Mouse (Mus musculus) embryonic facial prominence, embryonic 13.5 days (tissue): Measurements from ENCODE around the gene Sdk2. TPM values are rescaled to one million over a fixed set of nuclear protein-coding genes. Genes with fewer than 3 reads are reported as not detected.
A peak's percentile ranks its signal among the peaks of the same experiment; 100 is the strongest.

Experiments used
- ATAC-seq: fragments of 200-750 bp; cut with Nextera tagmentation; 2 replicates; pipeline ENCODE4 v1.8.0; 2017; ENCODE audit warnings: low read depth; ENCODE audit not compliant: insufficient number of reproducible peaks, insufficient read depth, low FRiP score, low TSS enrichment
- H3K27ac ChIP-seq: fragments of 300-500 bp; sonication (generic); 2 replicates; pipeline ENCODE4 v1.5.1; 2015; ENCODE audit warnings: moderate library complexity, mild to moderate bottlenecking, inconsistent platforms
- H3K27me3 ChIP-seq: fragments of 300-500 bp; sonication (generic); 2 replicates; pipeline ENCODE4 v1.6.1; 2015; ENCODE audit warnings: mild to moderate bottlenecking, inconsistent platforms
- H3K36me3 ChIP-seq: fragments of 300-500 bp; sonication (generic); 2 replicates; pipeline ENCODE4 v1.6.1; 2015; ENCODE audit warnings: mild to moderate bottlenecking, inconsistent platforms
- H3K4me1 ChIP-seq: fragments of 300-500 bp; sonication (generic); 2 replicates; pipeline ENCODE4 v1.6.1; 2015; ENCODE audit warnings: inconsistent platforms
- H3K4me2 ChIP-seq: fragments of 300-500 bp; sonication (generic); 2 replicates; pipeline ENCODE4 v1.6.1; 2015; ENCODE audit warnings: moderate library complexity, mild to moderate bottlenecking, inconsistent platforms
- H3K4me3 ChIP-seq: fragments of 300-500 bp; sonication (generic); 2 replicates; pipeline ENCODE4 v1.5.1; 2015; ENCODE audit warnings: mild to moderate bottlenecking, inconsistent platforms
- H3K9ac ChIP-seq: fragments of 300-500 bp; sonication (generic); 2 replicates; pipeline ENCODE4 v1.6.1; 2015; ENCODE audit warnings: mild to moderate bottlenecking, inconsistent platforms
- H3K9me3 ChIP-seq: fragments of 300-500 bp; sonication (generic); 2 replicates; pipeline ENCODE4 v1.6.1; 2016; ENCODE audit warnings: inconsistent platforms
- WGBS: fragments of 180-500 bp; shearing (Covaris S2); methylation state at CpG from one replicate; pipeline ENCODE4 v1.1.7; 2015; ENCODE audit warnings: mixed read lengths; 5-methylcytosine and 5-hydroxymethylcytosine counted together
- polyA plus RNA-seq: library from polyadenylated mRNA; unstranded; fragments of >200 nt; fragmentation: Nextera tagmentation; extraction: Ambion mirVana; gene quantifications from 2 replicates; pipeline ENCODE4 v1.2.1, GENCODE M21; 2015

Gene Sdk2
- polyA plus RNA-seq, 1 experiment from 2014 or later = 3.8 TPM

DNA sequence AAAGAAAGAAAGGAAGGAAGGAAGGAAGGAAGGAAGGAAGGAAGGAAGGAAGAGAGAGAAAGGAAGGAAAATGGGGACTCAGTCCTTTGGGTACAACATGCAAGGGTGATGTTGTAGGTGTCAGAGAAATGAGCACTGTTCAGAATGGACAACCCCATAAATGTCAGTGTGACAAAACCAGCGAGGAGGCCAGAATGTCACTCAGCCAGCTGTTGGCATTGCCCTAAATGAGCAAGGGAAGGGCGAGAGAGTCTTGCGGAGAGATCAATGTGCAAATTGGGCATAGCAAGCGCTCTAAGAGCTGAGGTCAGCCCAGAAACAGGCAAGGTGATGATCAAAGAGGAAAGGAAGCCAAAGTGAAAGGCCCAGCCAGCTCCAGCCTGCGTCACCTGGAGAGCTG is 293.7 kb downstream of the Sdk2 start:
- Histone ChIP-seq H3K9ac (no peak overlapping the region), H3K27me3 (no peaks in the 10 kb centered on the region), H3K27ac (no peak overlapping the region), H3K9me3 (no peaks in the 10 kb centered on the region), H3K4me3 (no peak overlapping the region), H3K36me3 (no peaks in the 10 kb centered on the region), H3K4me2 (no peak overlapping the region), H3K4me1 (peaks cover 41% of the 10 kb centered on the region)
- no peak for ATAC-seq
- 88% methylated on average over 5 of the region's 5 CpGs for WGBS

DNA sequence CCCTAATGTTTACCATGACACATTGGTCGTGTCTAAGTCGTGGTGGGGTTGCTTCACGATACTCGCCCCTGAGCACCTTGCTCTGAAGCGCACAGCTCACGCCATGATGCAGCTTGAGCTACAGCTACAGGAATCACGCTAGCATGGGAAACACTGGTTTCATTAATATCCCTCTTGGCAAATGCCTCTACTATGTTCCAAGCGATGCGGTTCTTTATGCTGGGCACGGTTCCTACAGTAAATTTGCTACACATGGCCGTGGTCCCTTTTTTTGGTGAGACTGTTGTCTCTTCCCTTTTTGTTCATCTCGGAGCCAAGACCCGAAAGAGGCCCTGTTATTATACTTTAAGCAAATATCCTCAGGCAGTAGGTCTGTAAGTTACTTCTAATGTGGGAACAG is 295.7 kb downstream of the Sdk2 start:
- no peaks in the 10 kb centered on the region for H3K27me3 ChIP-seq
- ATAC-seq = no peak
- WGBS = 44% methylated on average over 13 of the region's 13 CpGs
- H3K9me3 ChIP-seq = no peaks in the 10 kb centered on the region
- H3K4me2 ChIP-seq = peak overlapping the region; percentile 14; the same call in 1 of the 2 replicates
- no peaks in the 10 kb centered on the region for H3K36me3 ChIP-seq
- no peak overlapping the region for H3K4me3 ChIP-seq
- no peak overlapping the region for H3K9ac ChIP-seq
- H3K4me1 ChIP-seq = peaks cover 47% of the 10 kb centered on the region
- peak overlapping the region; percentile 86 for H3K27ac ChIP-seq

DNA sequence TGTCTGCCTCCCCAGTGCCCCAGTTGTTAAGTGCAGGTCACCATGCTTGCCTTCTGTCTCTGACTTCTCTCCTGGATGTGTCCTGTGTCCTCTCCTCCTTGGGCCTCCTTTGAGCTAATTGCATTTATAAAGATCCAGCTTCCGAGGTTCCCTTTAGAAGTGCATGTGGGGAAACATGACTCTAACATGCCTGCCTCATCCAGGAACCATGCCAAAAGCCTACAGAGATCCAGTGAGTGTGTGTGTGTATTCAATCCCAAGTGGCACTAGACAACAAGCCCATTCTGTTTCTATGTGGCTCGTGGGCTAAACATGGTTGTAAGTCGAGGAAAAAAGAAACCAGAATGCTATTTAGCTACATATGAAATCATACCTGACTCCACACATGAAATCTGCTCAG is 298.5 kb downstream of the Sdk2 start:
- Histone ChIP-seq H3K9ac (no peak overlapping the region), H3K4me3 (no peak overlapping the region), H3K36me3 (no peaks in the 10 kb centered on the region), H3K4me1 (peaks cover 66% of the 10 kb centered on the region), H3K27me3 (no peaks in the 10 kb centered on the region), H3K27ac (peak overlapping the region; percentile 79), H3K9me3 (no peaks in the 10 kb centered on the region), H3K4me2 (no peak overlapping the region)
- 41% methylated on average over 3 of the region's 3 CpGs for WGBS
- ATAC-seq = no peak

DNA sequence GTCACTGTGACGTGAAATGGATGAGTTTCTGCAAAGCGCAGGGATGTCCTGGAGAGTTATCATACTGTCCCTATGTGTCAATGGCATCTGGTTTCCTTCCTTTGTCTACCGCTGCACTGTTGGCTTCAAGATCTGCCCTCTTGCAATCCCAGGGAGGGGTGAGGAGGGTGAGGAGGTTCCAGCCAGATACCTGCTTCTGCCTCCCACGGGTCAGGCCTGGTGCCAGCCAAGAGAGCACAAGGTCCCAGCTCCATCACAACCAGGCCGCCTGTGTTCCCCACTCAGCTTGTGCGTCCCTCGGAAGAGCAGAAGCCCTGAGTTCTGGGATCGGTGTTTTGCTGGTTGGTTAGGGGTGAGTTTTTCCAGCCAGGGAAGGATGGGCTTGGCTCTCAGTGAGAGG is 299.6 kb downstream of the Sdk2 start:
- Histone ChIP-seq H3K4me3 (no peak overlapping the region), H3K27ac (peak overlapping the region; percentile 79), H3K36me3 (no peaks in the 10 kb centered on the region), H3K4me2 (no peak overlapping the region), H3K9ac (no peak overlapping the region), H3K9me3 (no peaks in the 10 kb centered on the region), H3K4me1 (peaks cover 75% of the 10 kb centered on the region), H3K27me3 (no peaks in the 10 kb centered on the region)
- no peak for ATAC-seq
- WGBS = 65% methylated on average over 8 of the region's 8 CpGs

DNA sequence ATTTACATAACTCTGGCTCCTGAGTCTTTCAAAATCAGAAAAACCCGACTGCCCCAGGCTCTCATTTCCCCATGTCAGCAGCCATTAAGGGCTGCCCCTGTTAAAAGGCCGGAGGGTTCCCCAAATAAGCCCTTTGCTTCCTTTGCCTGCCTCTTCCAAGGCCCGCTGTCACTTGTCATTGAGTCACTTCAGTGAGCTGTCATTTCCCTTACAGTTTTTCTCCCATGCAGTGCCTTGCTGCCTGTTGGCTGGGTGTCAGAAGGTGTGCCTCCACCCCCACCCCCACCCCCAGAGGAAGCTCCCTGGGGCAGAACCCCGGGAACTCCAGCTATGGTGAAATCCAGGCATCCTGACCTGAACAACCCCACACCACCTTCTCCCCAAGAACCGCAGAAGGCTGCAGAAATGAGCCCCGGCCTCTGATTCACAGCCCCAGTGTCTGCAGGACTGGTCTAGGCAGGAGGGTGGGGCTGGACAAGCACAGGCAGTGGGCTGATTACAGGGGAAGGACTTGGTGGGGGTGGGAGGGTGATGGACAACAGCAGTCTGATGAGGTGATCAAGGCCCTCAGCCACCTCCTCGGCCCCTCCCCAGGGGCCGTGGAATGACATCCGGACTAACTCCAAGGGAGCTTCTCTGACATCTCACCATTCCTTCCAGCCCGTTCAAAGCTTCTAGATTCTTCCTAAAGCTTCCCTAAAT is 300.4 kb downstream of the Sdk2 start:
- Histone ChIP-seq H3K27ac (peak overlapping the region; percentile 39), H3K4me2 (no peak overlapping the region), H3K9ac (no peak overlapping the region), H3K4me1 (peaks cover 76% of the 10 kb centered on the region), H3K27me3 (no peaks in the 10 kb centered on the region), H3K9me3 (no peaks in the 10 kb centered on the region), H3K36me3 (no peaks in the 10 kb centered on the region), H3K4me3 (no peak overlapping the region)
- ATAC-seq = no peak
- 39% methylated on average over 10 of the region's 10 CpGs for WGBS

DNA sequence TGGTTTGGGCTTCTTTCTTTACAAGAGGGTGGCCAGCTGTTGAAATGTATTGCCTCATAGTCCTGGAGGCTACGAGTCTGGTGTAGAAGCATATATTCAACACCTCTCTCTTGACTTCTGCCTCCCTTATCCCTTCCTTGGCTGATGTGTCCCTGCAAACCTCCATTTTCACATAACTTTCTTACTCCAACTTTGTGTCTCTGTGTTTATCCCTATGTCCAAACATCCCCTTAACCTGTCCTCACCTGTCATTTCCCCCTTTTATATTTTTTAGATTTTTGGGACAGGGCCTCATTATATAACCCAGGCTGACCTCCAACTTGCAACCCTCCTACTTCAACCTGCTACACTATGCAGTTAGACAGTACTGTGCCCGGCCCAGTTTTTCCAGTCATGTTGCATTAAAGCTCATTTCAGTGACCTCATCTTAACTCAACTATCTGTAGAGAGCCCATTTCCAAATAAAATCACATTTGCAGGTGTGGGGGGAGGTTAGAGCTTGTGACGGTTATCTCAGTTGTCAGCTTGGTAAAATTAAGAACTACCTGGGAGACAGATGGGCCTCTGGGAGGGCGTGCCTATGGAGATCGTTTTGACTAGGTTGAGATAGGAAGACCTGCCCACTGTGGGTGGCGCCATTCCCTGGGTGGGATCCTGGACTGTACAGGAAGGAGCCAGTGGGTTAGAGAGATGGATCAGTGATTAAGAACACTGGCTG is 302.6 kb downstream of the Sdk2 start:
- H3K9me3 ChIP-seq = no peaks in the 10 kb centered on the region
- H3K4me2 ChIP-seq = peak overlapping the region; percentile 43
- H3K27me3 ChIP-seq = no peaks in the 10 kb centered on the region
- no peak for ATAC-seq
- H3K4me3 ChIP-seq = no peak overlapping the region
- H3K9ac ChIP-seq = no peak overlapping the region
- H3K36me3 ChIP-seq = no peaks in the 10 kb centered on the region
- peaks cover 63% of the 10 kb centered on the region for H3K4me1 ChIP-seq
- H3K27ac ChIP-seq = peak overlapping the region; percentile 83
- 81% methylated on average over 6 of the region's 6 CpGs for WGBS

DNA sequence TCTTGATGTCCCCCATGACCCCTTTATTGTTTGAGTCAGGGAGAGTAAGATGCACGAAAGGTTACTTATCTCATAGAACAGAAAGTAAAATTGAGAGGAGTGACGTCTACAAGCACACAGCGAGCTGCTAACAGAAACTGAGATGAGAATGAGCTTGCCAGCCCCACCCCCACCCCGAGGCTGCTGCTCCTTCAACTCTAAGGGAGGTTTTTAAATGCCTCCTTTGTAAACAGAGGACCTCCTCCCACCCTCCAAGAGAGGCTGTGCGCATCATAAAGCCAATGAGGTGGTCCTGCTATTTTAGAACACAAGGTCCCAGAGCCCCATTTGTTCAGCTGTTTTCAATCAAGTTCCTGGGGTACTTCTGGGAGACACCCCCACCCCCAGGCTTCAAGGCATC is 303.4 kb downstream of the Sdk2 start:
- ATAC-seq = no peak
- peak overlapping the region; percentile 43 for H3K4me2 ChIP-seq
- H3K9me3 ChIP-seq = no peaks in the 10 kb centered on the region
- H3K27me3 ChIP-seq = no peaks in the 10 kb centered on the region
- WGBS = 6% methylated on average over 5 of the region's 5 CpGs
- H3K27ac ChIP-seq = peak overlapping the region; percentile 83
- no peaks in the 10 kb centered on the region for H3K36me3 ChIP-seq
- no peak overlapping the region for H3K4me3 ChIP-seq
- no peak overlapping the region for H3K9ac ChIP-seq
- peaks cover 55% of the 10 kb centered on the region for H3K4me1 ChIP-seq

DNA sequence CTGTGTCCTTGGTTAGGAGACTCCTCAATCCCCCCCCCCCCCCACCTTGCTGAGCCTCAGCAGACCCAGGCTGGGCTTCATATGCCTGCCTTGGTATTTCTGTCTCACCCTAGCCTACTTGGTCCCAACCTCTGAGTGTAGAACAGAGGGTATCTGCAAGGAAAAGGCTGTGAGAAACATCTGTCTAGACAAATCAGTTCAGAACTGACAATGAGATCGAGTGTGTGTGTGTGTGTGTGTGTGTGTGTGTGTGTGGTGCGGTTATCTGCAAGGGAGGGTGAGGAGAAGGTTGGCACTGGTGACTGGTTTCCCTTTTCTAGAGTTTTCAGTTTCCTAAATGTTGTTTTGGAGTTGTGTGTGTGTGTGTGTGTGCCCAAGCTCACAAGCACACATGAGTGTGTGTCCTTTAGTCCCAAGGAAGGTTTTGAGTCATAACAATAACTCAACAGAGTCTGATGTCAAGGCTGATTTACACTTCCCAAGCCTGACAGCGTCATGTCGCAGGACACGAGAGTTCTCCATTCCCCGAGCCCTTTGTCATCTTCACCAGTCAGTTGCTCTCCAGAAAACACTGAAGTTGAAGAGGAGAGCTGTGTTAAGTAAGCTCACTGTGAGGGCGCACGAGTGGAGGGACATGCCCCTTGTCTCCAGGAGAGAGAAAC is 304.6 kb downstream of the Sdk2 start:
- Histone ChIP-seq H3K4me3 (no peak overlapping the region), H3K27me3 (no peaks in the 10 kb centered on the region), H3K27ac (no peak overlapping the region), H3K4me2 (no peak overlapping the region), H3K36me3 (no peaks in the 10 kb centered on the region), H3K4me1 (peaks cover 43% of the 10 kb centered on the region), H3K9ac (no peak overlapping the region), H3K9me3 (no peaks in the 10 kb centered on the region)
- 80% methylated on average over 8 of the region's 8 CpGs for WGBS
- no peak for ATAC-seq

DNA sequence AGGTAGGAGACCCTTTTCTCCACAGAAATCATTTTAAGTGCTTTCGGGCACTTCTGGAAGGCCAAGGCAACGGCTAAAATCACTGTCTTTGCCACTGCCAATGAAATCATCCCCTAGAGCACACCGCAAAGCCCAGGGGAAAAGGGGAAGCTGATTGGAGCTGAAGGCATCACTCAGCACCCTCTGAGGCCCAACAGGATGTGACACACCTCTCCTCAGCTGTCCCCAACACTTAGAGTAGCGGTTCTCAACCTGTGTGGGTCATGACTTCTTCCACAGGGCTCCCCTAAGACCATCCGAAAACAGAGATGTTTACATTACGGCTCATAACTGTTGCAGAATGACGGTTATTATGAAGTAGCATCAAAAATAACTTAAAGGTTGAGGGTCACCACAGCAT is 305.2 kb downstream of the Sdk2 start:
- no peaks in the 10 kb centered on the region for H3K9me3 ChIP-seq
- no peak overlapping the region for H3K4me2 ChIP-seq
- no peaks in the 10 kb centered on the region for H3K27me3 ChIP-seq
- 83% methylated on average over 7 of the region's 7 CpGs for WGBS
- H3K4me3 ChIP-seq = no peak overlapping the region
- H3K9ac ChIP-seq = no peak overlapping the region
- H3K4me1 ChIP-seq = peaks cover 37% of the 10 kb centered on the region
- H3K27ac ChIP-seq = no peak overlapping the region
- ATAC-seq = no peak
- H3K36me3 ChIP-seq = no peaks in the 10 kb centered on the region

DNA sequence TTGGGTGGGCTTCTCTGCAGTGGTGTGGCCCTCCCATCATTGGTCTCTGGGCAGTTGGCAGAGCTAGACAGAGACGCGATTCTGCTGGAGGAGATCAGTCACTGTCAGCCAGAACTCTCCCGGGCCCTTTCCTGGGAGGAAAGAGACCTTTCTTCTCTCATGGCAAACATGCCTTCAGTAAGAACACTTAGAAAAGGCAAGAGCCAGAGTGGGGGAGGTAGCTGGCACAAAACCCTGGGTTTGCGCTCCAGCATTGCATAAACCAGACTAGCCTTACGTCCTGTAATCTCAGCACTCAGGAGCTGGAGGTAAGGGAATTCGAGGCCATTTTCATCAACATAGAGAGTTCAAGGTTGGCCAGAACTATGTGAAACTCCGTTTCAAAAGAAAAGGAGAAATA is 306.4 kb downstream of the Sdk2 start:
- Histone ChIP-seq H3K36me3 (no peaks in the 10 kb centered on the region), H3K9ac (no peak overlapping the region), H3K27ac (peak overlapping the region; percentile 28; the same call in 1 of the 2 replicates), H3K27me3 (no peaks in the 10 kb centered on the region), H3K4me3 (no peak overlapping the region), H3K9me3 (no peaks in the 10 kb centered on the region), H3K4me2 (no peak overlapping the region), H3K4me1 (peaks cover 32% of the 10 kb centered on the region)
- 71% methylated on average over 7 of the region's 7 CpGs for WGBS
- no peak for ATAC-seq

DNA sequence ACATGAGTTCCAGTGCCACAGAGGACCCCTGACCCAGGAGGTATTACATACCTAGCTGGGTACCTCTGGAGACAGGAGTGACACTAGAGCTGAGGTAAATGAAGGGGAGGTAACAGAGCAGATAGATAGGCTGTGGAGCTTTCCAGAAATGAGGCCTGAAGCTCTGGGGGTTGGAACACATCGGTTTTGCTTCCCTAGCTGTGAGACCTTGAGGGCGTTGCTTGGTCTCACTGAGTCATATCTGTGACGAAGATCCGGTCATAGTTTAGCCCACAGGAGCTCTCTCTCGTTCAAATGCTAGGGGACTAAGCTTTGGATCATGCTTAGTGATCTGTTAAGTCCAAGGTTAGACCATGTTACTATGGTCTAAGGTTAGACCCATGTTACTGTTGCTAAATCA is 308.0 kb downstream of the Sdk2 start:
- Histone ChIP-seq H3K27me3 (no peaks in the 10 kb centered on the region), H3K9ac (no peak overlapping the region), H3K36me3 (no peaks in the 10 kb centered on the region), H3K4me2 (no peak overlapping the region), H3K9me3 (no peaks in the 10 kb centered on the region), H3K4me1 (peaks cover 38% of the 10 kb centered on the region), H3K27ac (no peak overlapping the region), H3K4me3 (no peak overlapping the region)
- WGBS = 92% methylated on average over 5 of the region's 5 CpGs
- ATAC-seq = no peak

DNA sequence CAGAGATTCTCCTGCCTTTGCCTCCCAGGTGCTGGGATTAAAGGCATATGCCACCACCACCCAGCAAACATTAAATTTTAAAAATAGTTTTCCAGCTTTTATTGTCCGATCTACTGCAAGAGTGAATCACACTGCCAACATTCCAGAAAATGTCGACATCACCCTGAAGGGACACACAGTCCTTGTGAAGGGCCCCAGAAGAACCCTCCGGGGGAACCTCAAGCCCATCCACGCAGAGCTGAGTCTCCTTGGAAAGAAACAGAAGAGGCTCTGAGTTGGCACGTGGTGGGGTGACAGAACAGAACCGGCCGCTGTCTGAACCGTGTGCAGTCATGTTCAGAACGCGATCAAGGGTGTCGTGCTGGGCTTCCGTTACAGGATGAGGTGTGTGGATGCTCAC is 310.3 kb downstream of the Sdk2 start:
- Histone ChIP-seq H3K4me3 (no peak overlapping the region), H3K9ac (no peak overlapping the region), H3K4me1 (peaks cover 36% of the 10 kb centered on the region), H3K27me3 (no peaks in the 10 kb centered on the region), H3K9me3 (no peaks in the 10 kb centered on the region), H3K4me2 (no peak overlapping the region), H3K36me3 (no peaks in the 10 kb centered on the region), H3K27ac (no peak overlapping the region)
- ATAC-seq = no peak
- WGBS = 90% methylated on average over 12 of the region's 12 CpGs
